Mouse (Mus musculus): ENCODE results near the gene Lgals1.

Gene Lgals1

GRCm38 (mm10) chr15:78912040-78912439 lies 14.5 kb upstream of the Lgals1 start:
- DNase-seq (ENCODE audit: inconsistent ontology term): peak; percentile 34

DNA sequence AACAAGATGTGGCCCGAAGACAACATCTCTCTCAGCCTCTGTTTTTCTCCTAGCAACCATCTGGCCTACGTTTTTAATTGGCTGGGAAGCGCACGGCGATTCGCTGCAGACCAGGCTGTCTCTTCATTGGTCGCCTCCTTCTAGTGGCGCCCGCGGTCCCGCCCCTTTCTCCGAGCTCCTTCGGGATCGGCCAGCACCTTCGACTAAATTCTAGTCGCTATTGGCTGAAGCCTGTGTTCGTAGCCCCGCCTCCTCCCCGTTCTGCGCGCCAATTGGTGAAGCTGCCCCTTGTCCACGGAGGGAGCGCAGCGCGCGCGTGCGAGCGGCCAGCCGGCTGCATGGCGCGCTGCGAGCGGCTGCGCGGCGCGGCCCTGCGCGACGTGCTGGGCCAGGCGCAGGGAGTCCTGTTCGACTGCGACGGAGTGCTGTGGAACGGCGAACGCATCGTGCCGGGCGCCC lies 12.9 kb upstream of the Lgals1 start, which contains the start of gene Pdxp:
Gene Pdxp, plus strand, starts transcription at position 288 of the 459 bp plus-strand sequence.
- peak; percentile 100 for DNase-seq (ENCODE audit: inconsistent ontology term)

GRCm38 (mm10) chr15:78914091-78914822 lies 12.3 kb upstream of the Lgals1 start:
- peak; percentile 34 for DNase-seq (ENCODE audit: inconsistent ontology term)

- peak; percentile 24 for DNase-seq (ENCODE audit: inconsistent ontology term)
Observed at GRCm38 (mm10) chr15:78914823-78915659, 11.5 kb upstream of the Lgals1 start.

- peak; percentile 80 for DNase-seq (ENCODE audit: inconsistent ontology term)
Observed at GRCm38 (mm10) chr15:78915660-78916017, 10.9 kb upstream of the Lgals1 start.

DNA sequence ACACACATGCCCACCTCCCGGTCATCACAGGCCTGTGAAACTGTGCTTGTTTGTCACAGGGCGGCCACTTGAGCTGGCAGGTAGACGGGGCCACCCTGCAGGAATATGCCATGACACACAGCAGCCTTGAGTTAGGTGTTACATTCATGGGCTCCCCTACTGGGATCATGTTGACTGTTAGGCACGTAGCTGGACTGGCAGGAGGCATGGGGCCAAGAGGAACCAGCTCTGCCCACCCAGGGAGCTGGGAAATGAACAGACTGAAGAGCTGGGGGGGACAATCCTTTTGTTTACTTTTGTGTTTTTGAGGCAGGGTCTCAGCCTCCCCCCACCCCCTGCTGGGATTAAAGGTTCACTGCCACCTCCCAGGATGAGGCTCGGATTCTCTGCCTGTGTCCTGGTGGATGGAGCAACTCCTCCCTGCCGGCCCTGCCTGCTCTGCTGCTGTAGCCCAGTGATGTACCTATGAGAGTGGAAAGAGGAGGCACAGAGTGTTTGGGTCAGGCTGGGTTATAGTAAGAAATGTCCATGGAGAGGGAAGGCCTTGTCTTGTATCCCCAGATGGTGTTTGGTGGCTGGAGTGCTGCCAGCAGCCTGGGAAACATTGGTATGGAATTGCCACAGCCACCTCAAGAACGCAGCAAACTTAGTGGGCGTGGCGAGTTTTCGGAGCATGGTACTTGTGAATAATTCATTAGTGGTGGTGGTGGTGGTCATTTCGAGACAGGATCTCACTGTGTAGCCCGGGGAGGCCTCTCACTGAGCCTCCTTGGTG lies 10.3 kb upstream of the Lgals1 start:
- DNase-seq (ENCODE audit: inconsistent ontology term): peak; percentile 58

DNA sequence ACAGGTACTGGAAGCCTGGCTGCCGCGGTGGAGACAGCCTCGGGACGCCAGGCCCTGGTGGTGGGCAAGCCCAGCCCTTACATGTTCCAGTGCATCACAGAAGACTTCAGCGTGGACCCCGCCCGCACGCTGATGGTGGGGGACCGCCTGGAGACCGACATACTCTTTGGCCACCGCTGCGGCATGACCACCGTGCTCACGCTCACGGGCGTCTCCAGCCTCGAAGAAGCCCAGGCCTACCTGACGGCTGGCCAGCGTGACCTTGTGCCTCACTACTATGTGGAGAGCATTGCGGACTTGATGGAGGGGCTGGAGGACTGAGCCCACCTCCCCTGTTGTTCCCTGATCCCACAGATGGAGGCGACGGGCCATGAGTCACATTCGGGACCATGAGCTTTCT lies 8.4 kb upstream of the Lgals1 start:
- DNase-seq (ENCODE audit: inconsistent ontology term): no peak

GRCm38 (mm10) chr15:78919914-78920313 lies 6.6 kb upstream of the Lgals1 start:
- DNase-seq (ENCODE audit: inconsistent ontology term): no peak

GRCm38 (mm10) chr15:78922700-78923099 lies 3.8 kb upstream of the Lgals1 start:
- no peak for DNase-seq (ENCODE audit: inconsistent ontology term)

DNA sequence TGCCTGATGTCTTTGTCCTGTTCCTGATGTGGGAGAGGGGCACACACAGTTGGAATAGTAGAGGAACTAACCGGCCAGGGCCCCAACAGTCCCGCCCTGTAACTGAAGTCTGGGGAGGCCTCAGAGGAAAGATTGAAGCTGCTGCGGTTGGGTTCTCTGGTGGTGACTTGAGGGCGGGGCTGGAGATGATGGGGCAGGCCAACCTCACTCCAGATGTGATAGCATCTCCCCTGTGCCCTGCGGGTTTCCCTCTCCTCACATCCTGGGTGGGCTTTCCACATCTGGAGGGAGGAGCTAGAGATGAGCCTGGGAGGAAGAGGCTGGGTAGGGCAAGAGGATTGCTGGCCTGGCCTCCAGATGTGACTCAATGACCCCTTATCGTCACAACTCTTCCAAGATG lies 2.9 kb upstream of the Lgals1 start:
- no peak for DNase-seq (ENCODE audit: inconsistent ontology term)

GRCm38 (mm10) chr15:78925129-78925528 lies 1.4 kb upstream of the Lgals1 start:
- DNase-seq (ENCODE audit: inconsistent ontology term): peak; percentile 43

GRCm38 (mm10) chr15:78927021-78927787 lies 679 bp downstream of the Lgals1 start:
- peak; percentile 60 for DNase-seq (ENCODE audit: inconsistent ontology term)

DNA sequence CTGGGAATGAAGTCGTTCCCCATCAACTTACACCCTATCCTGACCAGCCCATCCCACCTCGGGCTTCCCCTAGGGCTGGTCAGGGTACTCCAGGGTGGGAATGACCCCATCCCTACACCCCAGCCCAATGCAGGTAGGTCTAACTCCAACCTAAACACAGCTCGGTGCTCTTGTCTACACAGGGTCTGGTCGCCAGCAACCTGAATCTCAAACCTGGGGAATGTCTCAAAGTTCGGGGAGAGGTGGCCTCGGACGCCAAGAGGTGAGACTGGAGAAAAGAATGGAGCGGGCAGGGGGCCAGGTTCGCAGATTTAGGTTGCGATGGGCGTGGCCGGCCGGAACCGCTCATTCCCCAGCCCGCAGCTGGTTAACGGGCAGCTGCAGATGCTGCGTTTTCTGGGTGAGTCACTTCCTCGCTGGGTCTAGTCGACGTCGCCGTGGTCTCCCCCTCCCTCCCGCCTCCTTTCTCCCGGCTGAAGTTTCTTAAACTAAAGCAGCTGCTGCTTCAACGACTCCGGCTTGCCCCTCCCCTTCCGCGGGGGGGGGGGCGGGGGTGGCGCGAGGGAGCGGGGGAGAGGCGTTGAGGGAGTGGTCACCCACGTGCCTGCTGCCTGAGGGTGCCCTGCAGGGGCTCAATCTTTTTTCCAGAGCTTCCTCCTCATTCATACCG lies 1.4 kb downstream of the Lgals1 start:
- DNase-seq (ENCODE audit: inconsistent ontology term): peak; percentile 87

GRCm38 (mm10) chr15:78928539-78928938 lies 2.0 kb downstream of the Lgals1 start:
- DNase-seq (ENCODE audit: inconsistent ontology term): peak; percentile 27

DNA sequence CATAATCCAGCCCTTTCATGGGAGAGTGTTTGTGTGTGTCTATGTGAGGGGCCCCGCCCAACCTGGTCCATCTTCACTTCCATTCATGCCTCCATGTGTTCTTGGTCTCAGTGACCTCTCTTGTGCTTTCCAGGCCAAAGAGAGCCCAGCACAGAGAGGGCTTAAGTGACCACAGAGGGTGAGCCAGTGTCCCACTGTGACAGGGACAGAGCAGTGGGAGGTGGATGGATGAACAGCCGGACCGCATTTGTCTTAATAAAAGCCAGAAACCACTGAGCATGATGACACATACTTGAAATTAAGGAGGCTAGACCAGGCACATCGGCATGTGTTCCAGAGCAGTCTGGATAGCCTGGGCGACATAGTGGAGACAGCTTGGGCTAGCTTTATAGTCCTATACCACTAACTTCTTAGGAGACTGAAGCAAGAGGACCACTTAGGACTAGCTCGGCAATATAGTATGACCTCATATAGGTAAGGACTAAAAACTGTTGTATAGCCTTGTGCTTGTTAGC lies 3.7 kb downstream of the Lgals1 start:
- no peak for DNase-seq (ENCODE audit: inconsistent ontology term)

DNA sequence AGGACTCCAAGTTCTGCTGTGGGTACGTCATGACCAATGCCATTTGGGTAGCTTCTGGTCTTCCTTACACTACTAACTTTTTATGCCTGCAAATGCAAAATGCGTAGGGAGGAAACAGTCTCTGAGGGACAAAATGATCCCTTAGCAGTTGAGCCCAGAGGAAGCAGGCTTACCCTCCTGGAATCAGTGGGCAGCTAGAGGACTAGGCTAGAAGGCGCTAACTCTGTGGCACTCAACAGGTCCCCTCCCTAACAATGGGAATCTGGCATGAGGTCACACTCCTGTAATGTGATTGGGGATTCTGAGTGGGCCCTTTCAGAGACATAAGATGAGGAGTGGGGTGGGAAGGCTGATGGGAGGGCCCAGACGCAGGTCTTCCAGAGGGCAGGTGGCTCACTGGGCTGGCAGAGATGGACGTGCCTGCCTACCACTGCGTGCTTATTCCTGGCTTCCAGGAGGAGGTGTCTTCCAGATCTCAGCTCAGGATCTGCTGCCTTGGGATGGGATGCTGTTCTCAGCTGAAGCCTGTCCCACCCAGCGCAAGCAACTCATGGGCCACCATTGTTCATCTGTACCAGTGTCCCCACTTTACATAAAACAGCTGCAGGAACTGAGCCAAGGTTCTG lies 4.4 kb downstream of the Lgals1 start:
- no peak for DNase-seq (ENCODE audit: inconsistent ontology term)

DNA sequence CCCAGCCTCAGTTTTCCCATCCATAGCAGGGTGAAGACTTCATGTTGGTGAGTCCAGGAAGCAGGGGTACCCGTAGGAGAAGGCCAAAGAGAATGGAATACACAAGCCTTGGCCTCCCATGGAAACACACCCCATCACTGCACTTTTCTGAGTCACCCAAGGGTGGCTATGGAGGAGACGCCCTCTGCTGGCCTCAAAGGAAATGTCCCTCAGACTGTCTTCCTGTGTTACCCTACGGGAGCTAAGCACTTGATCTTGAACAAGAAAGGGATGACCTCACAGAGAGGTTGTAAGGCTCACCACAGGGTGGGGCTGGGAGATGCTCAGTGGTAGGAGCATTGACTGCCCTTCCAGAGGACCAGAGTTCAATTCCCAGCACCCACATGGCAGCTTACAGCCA lies 5.1 kb downstream of the Lgals1 start:
- peak; percentile 58 for DNase-seq (ENCODE audit: inconsistent ontology term)

GRCm38 (mm10) chr15:78934784-78935320 lies 8.3 kb downstream of the Lgals1 start, which contains the start of gene Nol12:
Nol12 (plus strand) TSS chr15:78934933.
- peak; percentile 91 for DNase-seq (ENCODE audit: inconsistent ontology term)

- no peak for DNase-seq (ENCODE audit: inconsistent ontology term)
Observed at GRCm38 (mm10) chr15:78936403-78936802, 9.9 kb downstream of the Lgals1 start.

DNA sequence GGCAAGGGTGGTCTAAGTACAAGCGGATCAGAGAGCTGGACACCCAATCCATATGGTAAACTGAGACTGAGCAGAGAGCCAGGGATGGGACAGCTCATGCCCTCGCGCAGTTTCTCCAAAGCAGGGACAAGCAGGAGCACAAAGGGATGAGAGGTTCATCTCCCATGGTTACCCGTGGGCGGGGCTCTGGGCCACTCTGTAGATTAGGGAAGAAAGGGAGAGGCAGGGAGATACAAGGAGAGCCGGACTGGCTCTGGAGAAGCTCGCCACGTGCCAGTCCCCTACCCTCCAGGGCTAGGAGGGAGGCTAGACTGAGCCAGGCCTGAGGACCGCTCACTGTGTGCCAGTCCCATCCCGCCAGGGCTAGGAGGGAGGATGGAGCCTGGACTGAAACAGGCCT lies 10.8 kb downstream of the Lgals1 start:
- DNase-seq (ENCODE audit: inconsistent ontology term): no peak
